Mouse (Mus musculus) kidney, adult 9 months (tissue): ENCODE data around the gene Vsig2.

Experiments
- DNase-seq: peaks from one replicate; pipeline ENCODE4 v3.0.0; 2022

Gene Vsig2

DNA sequence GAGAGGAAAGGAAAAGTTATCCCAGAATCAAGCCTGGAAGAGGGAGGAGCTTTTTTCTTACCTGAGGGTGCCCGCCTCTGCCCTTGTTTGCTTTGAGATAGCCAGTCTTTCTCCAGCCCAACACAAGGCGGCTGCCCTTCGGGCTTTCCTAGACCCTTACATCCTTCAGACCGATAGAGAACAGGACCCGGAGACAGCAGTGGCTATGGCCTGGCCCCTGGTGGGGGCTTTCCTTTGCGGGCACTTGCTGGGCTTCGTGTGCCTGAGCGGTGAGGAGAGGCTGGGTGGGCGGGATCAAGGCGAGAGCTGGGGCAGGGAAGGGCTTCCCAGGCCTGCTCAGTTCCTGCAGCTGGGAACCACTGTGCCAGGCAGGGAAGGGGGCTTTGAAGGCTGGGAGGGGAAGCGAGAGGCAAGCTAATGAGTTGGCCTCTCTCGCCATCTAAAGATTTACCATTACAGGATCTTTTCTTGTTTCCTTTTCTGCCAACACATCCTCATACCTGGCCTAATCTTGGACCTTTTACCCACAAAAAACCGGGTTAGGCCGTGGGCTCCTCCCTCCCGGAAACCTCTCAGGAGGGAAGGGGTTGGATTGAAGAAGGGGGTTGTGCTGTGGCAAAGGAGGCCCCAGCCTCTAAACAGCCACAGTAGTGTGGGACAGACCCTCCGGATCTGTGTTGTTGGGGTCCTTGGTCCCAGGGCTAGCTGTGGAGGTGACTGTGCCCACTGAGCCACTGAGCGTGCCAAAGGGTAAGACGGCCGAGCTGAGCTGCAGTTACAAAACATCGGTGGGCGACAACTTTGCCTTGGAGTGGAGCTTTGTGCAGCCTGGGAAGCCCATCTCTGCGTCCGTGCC lies at the start of gene Vsig2:
TSS of gene Vsig2 (plus strand) at position 86 of the 856 bp plus-strand sequence.
- no peak for DNase-seq

DNA sequence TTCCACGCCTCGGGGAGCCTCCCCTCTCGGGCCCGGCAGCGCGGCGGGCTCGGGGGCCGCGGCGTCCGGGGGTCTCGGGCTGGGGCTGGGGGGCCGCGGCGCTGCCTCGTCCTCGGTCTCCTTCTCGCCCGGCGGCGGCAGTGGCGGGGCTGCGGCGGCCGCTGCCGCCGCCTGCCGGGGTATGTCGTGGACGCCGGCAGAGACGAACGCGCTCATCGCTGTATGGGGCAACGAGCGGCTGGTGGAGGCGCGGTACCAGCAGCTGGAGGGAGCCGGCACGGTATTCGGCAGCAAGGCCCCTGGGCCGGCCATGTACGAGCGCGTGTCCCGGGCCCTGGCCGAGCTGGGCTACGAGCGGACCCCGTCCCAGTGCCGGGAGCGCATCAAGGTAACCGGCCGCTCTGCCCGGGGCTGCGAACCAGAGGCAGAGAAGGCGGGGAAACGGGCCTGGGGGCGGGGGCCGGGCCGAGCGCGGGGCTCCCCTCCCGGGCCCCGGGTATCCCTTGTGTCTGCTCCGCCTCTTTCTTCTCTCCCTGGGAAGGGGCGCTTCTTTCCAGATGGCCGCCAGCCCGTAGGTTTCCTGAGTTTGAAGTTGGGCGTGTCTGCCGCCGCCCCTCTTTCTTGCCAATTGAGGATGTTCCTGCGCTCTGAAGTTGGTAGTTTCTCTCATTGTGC lies 49.5 kb upstream of the Vsig2 start:
- DNase-seq, result peak; percentile 22

DNA sequence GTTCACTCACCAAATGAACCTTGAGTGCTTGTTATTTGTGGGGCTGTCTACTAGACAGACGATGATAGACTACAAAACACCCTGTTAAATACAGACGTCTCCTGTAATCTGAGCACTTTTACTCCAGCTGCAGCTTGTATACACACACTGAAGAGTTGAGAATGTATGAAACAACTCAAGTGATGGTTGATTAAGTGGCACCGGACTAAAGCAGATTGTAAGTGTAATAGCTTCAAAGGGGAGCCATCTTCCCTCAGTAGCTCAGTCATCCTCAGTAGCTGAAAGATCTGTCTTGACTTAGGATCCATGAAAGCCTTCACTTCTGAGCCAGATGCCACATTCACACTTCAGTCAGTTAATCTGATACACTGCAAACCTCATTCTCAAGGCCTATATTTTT lies 43.3 kb upstream of the Vsig2 start:
- DNase-seq, result no peak

DNA sequence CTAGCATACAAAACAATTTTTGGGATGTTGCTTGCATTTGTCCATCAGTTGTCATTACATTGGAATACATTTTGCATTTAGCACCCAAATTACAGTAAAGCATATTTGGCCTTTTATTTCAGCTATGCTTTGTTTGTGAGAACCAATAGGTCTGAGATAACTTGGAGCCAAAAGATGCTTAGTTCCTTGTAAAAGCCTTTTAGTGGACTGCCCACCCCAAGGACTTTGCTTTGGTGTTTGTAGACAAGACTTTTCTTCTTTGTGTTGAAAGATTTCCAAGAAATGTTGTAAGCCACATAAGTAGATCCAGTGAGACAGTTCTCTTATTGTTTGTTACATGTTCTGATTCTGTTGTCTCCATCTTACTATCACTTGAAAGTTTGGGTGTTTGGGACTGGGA lies 42.7 kb upstream of the Vsig2 start:
- no peak for DNase-seq

DNA sequence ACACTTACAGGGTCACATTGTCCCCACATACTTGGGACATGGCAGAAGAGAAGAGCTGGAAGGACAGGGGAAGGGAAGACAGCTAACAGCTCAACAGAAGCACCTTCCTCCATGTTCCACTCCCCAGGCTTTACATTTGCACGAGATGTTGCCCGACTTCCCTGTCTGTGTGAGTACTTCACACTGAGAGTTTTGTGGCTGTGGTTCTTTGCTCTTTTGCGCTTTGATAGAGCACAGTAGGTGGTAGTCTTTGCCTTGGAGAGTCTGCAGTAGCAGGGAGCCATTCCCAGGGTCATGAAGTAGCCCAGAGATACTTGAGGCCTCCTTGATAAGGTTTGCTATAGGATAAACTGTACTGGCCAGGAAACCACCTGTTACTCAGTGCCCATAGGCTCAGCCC lies 38.9 kb upstream of the Vsig2 start:
- DNase-seq, result no peak

DNA sequence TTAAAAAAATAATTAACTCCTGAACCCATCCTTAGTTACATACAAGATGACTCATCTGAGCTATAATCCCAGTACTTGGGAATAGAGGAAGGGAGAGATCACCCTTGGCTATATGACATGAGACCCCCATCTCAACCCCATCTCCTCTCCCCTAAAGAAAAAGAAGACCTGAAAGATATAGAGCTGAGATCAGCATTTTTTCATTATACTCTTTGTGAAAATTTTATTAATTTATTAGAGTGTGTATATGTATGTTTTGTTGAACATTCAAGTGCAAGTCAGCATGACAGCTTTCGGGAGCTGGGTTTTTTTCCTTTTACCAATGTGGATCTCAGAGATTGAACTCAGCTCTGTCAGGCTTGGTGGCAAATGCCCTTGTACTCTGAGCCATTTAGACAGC lies 37.9 kb upstream of the Vsig2 start:
- DNase-seq, result no peak

DNA sequence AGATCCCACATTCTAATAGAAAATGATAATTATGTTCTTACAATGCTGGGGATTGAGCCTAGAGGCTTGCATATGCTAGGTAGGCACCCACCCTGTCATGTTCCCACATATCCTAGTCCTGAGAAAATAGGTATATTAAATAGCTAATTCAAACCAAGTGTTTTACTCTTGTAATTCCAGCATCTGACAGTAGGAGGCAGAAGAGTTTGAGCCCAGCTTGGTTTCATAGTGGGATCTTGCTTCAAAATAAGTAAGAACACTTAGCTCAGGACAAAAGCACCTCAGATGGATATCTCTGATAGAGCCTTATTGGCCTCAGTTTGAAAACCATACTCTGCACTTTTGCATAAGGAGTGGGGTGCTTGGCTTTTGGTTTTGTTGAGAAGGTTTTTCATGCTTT lies 34.7 kb upstream of the Vsig2 start:
- no peak for DNase-seq

DNA sequence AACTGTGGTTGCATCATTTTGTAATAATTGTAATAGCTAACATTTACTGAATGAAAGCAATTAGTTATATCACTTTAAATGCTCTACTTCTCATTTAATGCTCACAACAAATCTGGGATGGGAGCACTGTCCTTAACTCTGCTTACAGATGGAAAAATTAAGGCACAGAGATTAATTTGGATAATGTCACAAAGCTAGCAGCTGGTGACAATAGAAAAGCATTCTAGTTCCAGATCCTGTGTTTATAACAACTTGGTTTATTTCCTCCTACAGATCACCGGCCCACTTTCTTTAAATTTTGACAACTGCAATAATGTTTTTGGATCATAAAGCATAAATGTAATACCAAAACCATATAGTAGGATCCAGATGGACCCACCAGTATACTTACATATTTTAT lies 33.0 kb upstream of the Vsig2 start:
- DNase-seq, result no peak

DNA sequence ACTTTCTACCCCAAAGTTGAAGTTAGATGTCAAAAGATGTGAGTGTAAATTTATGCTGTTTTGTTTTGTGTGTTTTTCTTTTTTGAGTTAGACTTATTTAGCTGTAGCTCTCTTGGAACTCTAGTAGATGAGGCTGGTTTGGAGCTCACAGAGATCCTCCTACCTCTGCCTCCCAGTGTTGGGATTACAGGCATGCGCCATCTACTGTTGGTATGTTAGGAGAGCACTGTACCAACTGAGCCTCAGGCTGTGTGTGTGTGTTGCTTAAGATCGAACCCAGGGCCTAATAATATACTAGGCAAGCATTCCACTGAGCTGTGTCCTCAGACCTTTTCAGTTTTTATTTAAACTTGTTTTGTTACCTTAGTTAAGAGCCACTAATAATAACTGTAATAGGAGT lies 27.0 kb upstream of the Vsig2 start:
- DNase-seq, result no peak

DNA sequence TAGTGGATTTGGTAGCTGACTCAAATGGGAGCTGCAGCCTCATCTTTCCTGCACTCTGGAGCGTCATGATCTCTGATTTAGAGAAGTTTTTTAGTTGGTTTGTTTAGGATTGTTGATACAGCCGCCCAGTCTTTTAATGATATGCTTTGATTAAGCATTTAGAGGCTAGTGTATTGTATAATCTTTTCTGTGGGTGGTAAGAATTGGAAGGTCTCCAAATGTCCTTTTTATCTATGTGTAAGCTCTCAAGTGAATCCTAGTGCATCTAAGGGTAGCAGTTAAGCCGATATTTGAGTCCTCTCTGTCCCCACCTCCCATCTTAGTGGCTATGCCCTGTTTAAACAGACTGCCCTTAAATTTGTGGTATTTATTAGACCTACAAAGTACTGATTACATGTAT lies 24.6 kb upstream of the Vsig2 start:
- DNase-seq, result no peak

DNA sequence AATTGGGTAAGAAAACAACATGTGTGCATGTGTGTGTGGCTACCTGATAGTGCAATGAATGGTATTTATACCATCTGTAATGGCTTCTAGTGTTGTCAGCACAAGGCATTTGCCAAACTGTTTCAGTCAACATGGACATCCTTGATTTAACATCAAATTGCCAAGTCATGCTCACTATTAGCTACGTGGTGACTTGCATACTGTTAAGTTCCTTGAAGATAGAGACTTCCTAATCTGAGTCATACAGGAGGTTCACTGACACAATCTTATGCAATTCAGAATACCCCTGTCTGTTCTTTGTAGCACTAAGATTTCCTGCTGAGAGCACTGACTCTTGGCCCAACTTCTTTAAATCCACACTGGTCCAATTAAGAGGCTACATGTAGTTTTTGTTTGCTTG lies 21.6 kb upstream of the Vsig2 start:
- no peak for DNase-seq

DNA sequence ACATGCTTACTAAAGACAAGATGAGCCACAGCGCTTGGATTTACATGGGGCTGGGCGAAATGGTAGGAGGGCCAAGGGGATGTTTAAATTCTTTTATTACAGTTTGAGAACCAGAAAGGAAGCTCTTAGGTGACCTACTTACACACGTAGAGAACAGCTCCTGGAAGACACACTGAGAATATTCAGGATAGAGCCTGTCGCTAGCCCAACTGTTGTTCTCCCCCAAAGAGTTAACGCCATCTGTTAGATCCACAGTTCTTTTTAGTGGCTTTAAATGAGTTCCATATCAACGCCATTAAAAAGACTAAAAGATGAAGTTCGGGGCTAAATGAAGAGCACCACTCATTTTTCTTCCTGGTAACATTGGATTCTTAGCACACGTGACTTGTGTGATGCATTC lies 20.1 kb upstream of the Vsig2 start:
- DNase-seq, result no peak

DNA sequence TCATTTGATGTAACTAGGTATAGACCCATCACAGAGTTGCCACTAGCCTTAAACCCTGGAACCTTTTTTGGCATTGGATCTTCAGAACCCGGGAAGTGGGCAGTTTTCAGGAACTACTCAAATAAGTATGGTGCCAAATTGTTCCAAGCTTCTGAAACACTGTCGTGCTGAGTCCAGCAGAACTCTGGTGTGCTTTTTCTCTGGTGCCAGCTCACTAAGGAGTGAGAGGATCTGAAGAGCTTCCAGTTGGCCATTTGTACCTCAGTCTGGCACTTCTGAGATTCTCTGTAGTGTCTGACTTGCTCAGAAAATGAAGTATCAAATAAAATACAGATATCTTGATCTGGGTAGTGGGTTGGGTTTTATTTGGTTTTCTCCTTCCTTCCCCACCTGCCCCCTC lies 19.1 kb upstream of the Vsig2 start:
- DNase-seq, result no peak

DNA sequence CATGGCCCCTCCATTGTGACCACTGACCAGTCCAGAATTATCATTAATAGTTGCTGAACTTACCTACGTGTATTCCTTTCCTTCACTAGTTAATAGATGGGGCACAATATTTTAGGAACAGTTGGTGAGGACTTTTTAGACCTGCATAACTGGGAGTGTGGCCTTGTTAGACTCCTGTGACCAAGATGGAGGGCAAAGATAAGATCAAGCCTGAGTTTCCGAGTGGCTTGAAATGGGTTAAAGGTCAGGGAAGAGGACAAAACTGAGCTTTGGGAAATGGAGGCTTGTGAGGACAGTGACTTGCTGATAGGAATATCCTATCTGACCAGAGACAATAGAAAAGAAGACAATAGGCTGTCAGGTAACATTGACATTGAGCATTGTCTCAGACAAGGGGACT lies 13.6 kb upstream of the Vsig2 start:
- DNase-seq, result no peak

DNA sequence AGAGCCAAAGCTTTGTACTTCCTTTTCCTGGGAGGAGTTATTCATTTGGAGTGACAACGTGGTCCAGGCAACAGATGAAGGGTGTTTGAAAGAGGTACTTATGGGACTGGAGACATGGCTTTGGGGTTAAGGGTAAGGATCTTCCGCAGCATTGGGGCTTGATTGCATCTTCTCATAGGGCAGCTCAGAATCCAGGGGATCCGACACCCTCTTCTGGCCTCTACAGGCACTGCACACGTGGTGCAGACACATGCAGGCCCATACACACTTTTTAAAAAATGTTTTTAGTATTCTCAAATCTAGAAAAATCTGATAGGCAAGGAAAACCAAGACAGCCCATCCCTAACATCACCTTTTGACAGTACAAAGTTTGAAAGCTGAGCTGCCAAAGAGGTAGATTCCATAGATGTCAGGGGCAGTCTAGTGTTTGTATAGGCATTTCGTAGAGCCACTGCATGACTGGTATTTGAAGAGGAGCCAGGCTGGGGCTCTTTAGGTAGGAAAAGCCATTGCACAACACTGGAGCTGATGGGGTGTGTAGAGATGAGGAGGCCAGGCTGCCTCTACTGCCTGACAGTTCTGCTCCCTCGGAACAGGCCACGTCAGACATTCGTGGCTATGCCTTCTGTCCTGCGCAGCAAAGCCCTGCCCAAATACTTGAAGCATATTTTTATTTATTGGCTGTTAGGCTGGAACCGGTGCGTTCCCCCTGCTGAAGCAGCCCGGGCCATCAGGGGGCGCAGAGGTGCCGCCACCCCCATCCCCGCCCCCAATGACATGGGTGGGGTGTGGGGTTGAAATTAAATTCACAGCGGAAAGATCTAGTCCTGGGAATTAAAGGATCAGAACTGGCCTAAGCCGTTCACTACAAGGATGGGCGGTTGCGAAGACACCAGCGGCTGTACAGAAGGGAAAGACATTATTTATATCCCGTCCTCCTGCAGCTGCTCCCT lies 12.3 kb upstream of the Vsig2 start:
- DNase-seq, result no peak

DNA sequence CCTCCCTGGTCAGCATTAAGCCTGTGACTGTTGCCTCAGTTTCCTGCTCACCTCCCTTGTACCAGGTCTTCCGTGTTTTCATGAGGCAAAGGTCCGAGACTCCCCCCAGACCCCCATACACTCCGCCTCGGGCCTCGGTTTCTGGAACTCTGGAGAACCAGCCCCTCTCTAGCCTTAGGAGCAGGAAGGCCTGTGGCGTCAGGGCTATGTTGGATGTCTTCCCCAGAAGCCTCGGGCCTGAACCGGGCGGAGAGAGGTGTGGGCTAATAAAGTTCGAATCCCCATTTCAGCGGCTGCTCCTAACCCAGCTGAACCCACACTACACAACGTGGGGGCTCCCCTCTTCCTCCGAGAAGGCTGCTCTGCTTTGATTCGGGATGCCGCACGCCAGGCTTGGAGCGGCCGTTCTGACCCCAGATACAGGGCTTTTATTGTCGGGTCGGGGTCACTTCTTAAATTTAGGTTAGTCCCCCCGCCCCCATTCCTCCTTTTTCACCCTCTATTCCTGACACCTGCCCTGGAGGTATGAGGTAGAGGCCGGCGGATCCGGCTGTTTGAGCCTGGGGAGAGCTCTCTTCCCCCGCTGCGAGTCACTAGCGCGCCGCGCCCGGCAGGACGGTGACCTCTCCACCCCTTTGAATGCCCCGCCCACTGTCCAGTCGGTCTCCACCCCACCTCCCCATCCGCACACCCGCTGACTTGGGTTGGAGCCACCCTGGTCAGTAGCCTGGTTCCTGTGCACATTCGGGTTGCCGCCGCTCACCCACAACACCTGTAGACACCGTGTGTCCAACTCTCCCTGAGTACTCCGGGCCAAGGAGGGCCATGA lies 11.4 kb upstream of the Vsig2 start, which contains the start of gene Esam:
TSS of gene Esam (plus strand) at position 683 of the 829 bp plus-strand sequence.
- peak; percentile 84 for DNase-seq

DNA sequence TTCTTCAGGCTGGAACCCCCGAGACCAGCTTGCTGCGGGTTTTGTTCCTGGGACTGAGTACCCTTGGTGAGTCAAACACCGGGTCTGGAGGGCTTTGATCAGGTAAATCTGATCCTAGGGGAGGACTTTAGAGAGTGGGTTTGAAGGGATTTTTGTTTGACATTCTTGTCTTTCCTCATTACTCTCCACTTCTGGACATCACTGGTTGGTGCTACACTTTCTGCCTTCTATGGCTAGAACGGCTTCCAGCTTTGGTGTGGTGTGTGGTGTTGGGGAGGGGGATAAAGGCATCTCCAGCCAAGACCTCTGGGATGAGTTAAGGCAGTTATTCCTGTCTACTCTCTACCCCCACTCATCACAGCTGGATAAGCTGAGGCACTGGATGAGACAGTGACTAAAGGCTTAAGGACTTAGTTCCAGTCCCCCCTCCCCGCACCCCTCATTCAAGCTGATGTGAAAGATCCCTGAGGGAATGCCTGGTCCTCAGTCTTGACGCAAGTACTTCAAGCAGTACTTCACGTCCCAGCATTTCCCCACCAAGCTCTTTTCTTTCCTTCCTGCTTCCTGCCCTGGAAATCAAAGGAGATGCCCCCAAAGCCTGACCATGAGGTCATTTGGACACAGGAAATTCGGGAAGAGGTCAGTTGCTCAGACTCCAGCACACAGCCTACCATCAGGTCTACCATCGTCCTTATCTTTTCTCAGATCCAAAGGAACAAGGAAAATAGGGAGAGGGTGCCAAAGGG lies 10.7 kb upstream of the Vsig2 start:
- peak; percentile 54 for DNase-seq

DNA sequence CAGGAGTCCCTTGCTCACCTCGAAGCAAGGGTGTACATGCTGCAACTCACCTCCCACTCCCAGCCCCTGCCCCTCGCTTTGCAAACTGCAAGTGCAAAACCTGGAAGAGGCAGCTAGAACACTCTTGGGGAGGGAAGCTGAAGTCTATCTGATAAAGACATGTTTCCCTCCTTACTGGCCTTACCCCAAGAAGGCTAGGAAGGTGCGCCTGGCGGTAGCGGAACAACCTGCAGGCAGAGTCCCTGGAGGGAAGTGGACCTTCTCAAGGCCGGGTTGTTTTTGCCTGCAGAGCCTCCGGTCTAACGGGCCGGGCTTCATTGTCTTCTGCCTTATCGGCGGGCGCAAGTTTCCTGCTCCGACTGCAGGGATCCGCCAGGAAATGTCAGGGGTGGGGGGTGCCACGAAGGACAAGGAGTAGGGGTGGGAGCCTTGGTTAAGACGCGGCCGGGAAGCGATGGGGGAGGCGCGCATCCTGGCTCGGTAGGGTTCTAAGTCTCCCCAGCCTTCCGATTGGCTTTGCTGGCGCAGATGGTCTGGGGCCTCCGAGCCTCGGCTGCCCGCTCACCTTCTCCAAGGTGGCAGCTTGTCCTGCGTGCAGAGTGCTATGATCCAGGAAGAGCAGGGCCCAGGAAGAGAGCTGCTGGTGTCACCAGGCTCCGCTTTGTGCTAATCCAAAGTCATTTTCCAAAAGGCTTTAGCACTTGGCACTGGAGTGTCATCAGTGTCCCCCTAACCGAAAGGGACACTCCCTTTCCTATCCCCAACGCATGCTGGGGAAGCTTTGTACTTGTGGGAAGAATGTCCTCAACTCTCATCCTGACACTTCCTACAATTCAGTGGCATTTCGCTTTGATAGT lies 8.8 kb upstream of the Vsig2 start:
- DNase-seq, result peak; percentile 81

DNA sequence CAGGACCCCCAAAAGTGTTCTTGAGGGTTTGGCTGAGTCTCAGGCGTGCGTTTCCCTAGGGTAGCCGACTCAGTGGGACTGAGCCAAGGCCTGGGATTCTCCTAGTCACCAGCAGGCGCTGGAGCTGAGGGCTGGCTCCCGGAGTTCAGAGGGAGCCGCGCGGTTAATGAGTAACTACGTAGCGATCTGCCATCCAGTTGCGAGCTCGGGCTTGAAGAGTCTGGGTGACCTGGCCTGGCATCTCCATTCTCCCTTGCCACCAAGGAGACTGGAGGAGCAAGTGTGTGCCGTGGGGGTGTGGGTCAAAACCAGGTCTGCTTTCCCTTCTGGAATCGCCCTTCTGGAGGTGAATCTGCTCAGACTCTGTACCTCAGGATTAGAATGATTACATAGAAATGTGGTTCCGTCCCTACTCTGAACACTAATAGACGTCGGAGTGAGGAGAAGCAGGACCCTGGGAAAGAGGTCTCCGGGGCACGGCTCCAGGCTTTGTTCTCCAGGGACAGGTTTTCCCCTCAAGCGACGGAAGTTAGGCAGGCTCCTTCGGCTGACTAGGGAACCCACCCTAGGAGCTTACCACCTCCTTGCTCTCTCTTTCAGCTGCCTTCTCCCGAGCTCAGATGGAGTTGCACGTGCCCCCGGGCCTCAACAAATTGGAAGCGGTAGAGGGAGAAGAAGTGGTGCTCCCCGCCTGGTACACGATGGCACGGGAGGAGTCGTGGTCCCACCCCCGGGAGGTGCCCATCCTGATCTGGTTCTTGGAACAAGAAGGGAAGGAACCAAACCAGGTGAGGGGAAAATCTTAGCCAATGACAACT lies 8.0 kb upstream of the Vsig2 start:
- peak; percentile 92 for DNase-seq

DNA sequence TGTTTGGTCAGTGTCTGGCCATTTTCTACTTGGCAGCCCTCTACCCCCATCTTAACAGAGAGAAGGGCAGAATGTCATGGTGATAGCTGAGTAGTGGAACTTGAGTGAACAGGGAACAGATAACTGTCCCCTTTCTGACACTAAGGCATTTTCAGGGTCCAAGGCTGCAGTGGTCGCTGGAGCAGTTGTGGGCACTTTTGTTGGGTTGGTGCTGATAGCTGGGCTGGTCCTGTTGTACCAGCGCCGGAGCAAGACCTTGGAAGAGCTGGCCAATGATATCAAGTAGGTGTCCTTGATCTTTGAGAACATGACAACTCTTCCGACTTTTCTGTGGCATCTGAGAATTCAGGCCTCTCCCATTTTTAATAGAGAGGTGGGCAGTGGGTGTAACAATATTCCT lies 2.2 kb upstream of the Vsig2 start:
- no peak for DNase-seq
